Mouse (Mus musculus): ENCODE measurements at regions not wholly inside any gene's neighbourhood (a gene's known extent, or its start where the extent isn't known, plus 50 kb on each side); places are given as distances from the start of the nearest gene placed in this dataset.

DNA sequence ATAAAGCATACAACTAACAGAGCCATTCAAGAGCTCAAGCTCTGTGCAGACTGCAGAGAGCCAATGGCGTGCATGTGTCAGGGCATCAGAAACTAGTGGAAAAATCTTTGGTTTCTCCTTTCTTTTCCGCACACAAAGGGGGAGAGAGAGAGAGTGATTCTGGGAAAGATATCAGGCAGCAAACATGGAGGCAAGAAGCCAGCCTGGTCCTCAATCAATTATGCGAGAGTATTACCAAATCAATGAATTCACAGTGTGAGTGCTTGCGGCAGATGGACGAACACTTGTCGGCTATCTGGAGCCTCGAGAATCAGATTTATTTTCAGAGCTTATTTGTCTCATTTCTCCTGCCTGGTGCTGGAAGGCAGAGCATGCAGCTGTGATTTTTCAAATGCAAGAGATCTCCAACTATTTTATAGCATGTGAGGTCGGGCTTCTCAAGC lies 230.6 kb downstream of the Snx10 start:
- DNase-seq, result no peak

DNA sequence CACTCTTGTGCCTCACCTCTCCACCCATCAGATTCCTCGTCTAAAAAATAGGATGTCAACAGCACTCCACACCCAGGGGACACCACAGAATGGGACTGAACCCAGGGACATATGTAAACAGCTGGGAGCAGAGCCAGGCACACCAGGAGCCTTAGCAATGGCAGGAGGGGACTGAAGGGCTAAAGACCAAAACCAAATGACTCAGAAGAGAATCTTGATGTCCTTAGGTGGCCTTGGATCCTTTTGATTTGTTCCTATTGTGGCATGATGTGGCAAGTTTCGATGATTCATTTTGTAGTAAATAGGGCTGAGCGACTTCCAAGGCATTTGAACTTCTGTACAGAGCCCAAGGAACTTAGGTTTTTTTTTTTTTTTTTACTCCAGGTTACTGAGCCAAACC lies 233.4 kb downstream of the Snx10 start:
- DNase-seq, result no peak

DNA sequence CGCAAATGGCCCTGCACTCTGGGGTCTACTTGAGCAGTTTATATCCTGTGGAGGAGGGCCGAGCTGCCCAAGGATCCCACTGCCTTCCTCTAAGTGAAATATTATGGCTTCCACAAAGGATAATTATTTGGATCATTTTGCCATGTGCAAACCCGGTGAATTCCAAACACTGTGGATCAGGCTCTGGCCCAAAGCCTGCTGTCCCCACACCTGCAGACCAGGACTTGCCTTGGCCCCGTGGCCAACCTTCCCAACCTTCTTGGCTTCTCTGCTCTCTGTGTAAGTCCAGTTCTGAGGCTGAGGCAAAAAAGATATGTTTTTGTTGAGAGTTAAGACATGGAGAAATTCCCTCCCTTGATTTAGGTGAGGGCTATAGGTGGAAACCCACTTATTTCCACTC lies 234.0 kb downstream of the Snx10 start:
- no peak for DNase-seq

DNA sequence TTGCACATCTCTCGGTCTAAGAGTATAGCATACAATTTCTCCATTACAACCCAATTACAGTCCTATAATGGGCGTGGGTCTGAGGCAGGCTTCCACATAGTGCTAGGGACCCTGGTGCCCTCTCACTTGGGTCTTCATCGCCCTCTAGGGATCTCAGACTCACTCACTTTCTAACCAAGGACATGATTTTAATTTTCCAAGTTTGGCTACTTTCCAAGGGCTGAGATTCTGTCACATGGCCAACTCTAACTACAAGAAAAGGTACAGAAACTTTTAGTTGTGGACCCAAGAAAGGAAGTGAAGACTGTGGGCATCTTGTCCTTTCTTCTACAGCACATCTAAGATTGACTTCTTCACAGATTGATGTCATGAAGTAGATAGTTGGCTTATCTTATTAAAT lies 235.1 kb downstream of the Snx10 start:
- no peak for DNase-seq

DNA sequence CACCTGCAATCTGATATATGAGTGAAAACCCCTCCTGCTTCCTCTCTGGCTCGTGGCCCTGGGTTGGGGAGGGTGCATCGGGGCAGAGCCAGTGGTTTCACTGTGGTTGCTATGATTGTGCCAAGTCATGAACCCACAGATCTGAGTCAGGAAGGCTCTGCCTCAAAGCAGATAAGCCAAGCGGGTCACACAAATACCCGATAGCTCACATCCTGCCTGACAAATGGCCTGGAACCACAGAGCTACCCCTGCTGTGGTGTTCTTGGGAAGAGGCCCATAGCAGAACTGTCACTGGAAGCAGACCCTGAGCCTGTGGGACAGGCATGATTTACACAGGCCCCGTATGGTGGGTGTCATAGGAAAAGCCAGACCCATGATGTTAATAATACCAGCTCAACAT lies 236.7 kb downstream of the Snx10 start:
- no peak for DNase-seq

- no peak for DNase-seq
Measured at GRCm38 (mm10) chr6:51761506-51761905, 237.8 kb downstream of the Snx10 start.

- DNase-seq, result no peak
Measured at GRCm38 (mm10) chr6:51766482-51766881, 242.8 kb downstream of the Snx10 start.

DNA sequence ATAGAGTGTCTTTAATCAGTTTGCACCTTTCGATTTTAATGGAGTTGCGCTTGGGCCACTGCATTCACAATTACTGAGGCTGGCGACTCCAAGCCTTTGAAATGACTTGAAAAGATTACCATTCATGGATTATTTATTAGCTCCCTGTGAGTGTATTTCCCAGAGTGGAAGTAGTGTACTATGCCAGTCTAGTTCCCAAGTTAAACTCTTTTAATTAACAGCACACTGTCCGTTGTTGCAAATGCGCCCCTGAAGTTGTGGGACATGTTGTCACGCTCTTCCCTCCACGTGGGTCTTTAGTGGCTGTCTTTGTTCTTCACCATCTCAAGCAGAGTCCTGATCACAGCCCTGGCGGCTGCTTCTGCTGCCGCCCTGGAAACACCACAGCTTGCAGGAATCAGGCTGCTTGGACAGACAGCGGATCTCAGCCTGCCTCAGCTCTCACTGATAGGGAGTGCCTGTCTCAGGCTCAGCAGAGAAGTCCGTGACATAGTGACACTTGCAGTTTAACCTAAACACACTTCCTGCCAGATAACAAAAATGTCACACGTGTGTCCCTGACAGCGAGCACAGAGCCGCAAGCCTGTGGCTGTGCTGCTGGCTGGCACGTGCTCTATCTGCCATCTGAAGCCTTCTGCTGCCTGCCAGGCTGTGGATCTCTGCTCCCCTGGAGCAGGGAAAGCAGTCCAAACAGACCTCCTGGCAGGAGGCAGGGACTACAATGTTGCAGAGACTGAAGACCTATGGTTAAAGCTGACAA lies 244.1 kb downstream of the Snx10 start:
- DNase-seq, result peak; percentile 71

DNA sequence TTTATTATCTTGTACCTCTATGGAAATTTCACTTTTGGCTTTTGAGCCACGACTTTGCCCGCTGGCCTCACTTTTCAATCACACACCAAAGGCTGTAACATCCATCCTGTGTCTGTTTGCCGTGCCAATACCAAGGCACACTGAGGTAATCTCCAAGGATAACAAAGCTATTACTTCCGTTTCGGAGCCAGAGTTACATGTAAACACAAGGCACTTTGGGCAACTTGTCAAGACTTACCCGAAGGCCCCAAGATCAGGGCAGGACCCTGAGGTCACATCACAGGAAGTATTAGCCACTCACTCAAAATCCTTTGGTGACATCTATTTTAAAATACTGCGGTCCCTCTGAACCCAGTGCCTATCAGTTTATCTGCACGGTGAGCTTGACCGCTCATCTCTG lies 241.3 kb downstream of the Skap2 start:
- DNase-seq, result no peak

- DNase-seq, result peak; percentile 24
Measured at GRCm38 (mm10) chr6:51771424-51771823, 240.9 kb downstream of the Skap2 start.

- DNase-seq, result no peak
Measured at GRCm38 (mm10) chr6:51774771-51775170, 237.6 kb downstream of the Skap2 start.

GRCm38 (mm10) chr6:51785615-51786014 lies 226.7 kb downstream of the Skap2 start:
- DNase-seq, result no peak

- DNase-seq, result no peak
Measured at GRCm38 (mm10) chr6:51786836-51787235, 225.5 kb downstream of the Skap2 start.

DNA sequence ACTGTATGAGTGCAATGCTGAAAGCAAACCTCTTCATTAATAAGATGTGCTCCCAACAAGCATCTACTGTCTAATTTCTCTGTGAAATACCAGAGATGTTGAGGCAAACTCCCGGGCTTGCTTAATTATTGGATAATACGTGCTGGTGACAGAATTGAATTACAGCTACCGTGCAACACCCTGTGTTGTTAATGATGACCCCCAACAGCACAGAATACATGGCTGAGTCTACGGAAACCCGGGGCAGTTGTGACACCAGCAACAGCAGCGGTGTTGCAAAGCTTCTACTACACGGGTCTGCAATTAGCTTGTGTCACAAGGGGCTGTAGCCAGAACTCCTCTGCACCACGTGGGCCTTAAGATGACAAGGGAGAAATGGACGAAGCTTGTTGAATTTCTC lies 224.2 kb downstream of the Skap2 start:
- no peak for DNase-seq

GRCm38 (mm10) chr6:51790293-51790692 lies 222.1 kb downstream of the Skap2 start:
- DNase-seq, result no peak

DNA sequence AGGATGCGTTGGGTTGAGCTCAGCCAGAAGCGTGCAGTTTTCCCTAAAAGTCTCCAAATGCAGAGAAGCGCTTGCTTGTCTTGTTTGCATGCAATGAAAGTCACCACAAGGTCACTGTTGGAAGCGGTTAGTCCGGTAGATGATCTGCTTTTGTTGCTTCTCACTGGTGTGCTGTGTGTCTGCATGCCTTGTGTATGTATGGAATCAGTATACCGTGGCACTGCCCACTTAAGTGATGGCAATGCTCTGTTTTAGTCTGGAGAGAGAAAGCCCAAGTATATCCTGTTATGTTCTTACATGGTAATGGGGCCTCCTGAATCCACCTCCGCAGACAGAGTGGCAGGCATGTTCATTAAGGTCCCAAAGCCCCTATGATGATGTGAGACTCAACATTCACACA lies 221.7 kb downstream of the Skap2 start:
- no peak for DNase-seq

- peak; percentile 57 for DNase-seq
Measured at GRCm38 (mm10) chr6:51795300-51795699, 217.0 kb downstream of the Skap2 start.

GRCm38 (mm10) chr6:51798577-51799240 lies 213.6 kb downstream of the Skap2 start:
- DNase-seq, result no peak

GRCm38 (mm10) chr6:51805656-51806055 lies 206.7 kb downstream of the Skap2 start:
- DNase-seq, result no peak
